Mouse (Mus musculus): ENCODE measurements around the gene Slc37a4. TPM values are rescaled to one million over a fixed set of nuclear protein-coding genes. Genes with fewer than 3 reads are reported as not detected.
"Not testable (repeated sequence)": the region's sequence is repeated elsewhere in the genome, so short reads cannot be mapped to it uniquely, and the experiment has no call there.

Gene Slc37a4
- polyA plus RNA-seq, 1 experiment from 2014 or later, result 31.4 TPM

- Histone ChIP-seq H3K4me2 (no peak overlapping the region), H3K4me1 (peaks cover 7% of the 10 kb centered on the region), H3K9ac (no peak overlapping the region), H3K4me3 (no peak overlapping the region), H3K9me3 (no peaks in the 10 kb centered on the region), H3K36me3 (no peaks in the 10 kb centered on the region), H3K27ac (replicated peaks) (no peak overlapping the region), H3K27me3 (replicated peaks) (no peaks in the 10 kb centered on the region)
- no peak for ATAC-seq (ENCODE audit: extremely low read depth, insufficient number of reproducible peaks, low FRiP score, low TSS enrichment)
These were observed 23.3 kb upstream of the Slc37a4 start for GRCm38 (mm10) chr9:44373386-44373785.

DNA sequence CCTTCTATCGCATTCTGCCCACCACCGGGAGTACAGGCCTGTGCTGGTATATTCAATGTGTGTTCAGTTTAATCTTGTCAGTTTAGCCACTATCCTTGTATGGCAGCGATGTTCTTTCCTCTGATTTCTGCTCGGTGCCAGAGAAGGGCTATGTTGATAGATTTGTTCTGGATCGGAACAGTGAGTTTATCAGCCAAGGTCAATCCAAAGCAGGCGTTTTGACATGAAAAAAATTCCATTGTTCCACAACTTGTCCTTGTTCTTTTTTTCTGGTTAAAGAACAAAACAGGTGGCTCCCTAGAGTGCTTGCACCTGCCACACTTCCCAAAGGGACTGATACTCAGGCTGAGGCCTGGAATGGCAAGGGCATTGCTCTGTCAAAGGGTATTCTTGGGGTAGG lies 20.5 kb upstream of the Slc37a4 start:
- H3K27ac ChIP-seq (replicated peaks), result no peak overlapping the region
- 77% methylated on average over 6 of the region's 6 CpGs for WGBS
- H3K27me3 ChIP-seq (replicated peaks), result no peaks in the 10 kb centered on the region
- ATAC-seq (ENCODE audit: extremely low read depth, insufficient number of reproducible peaks, low FRiP score, low TSS enrichment), result no peak
- no peak overlapping the region for H3K9ac ChIP-seq
- no peak overlapping the region for H3K4me3 ChIP-seq
- peaks cover 6% of the 10 kb centered on the region for H3K36me3 ChIP-seq
- H3K4me2 ChIP-seq, result no peak overlapping the region
- peaks cover 25% of the 10 kb centered on the region for H3K4me1 ChIP-seq
- no peaks in the 10 kb centered on the region for H3K9me3 ChIP-seq

GRCm38 (mm10) chr9:44377335-44377734 lies 19.3 kb upstream of the Slc37a4 start:
- not testable (repeated sequence) for ATAC-seq (ENCODE audit: extremely low read depth, insufficient number of reproducible peaks, low FRiP score, low TSS enrichment); H3K4me3 ChIP-seq; H3K4me2 ChIP-seq; H3K27ac ChIP-seq (replicated peaks); H3K9ac ChIP-seq; H3K27me3 ChIP-seq (replicated peaks); H3K9me3 ChIP-seq
- WGBS, result 81% methylated on average over 2 of the region's 2 CpGs
- Histone ChIP-seq H3K4me1 (peaks cover 26% of the 10 kb centered on the region), H3K36me3 (peaks cover 18% of the 10 kb centered on the region)

DNA sequence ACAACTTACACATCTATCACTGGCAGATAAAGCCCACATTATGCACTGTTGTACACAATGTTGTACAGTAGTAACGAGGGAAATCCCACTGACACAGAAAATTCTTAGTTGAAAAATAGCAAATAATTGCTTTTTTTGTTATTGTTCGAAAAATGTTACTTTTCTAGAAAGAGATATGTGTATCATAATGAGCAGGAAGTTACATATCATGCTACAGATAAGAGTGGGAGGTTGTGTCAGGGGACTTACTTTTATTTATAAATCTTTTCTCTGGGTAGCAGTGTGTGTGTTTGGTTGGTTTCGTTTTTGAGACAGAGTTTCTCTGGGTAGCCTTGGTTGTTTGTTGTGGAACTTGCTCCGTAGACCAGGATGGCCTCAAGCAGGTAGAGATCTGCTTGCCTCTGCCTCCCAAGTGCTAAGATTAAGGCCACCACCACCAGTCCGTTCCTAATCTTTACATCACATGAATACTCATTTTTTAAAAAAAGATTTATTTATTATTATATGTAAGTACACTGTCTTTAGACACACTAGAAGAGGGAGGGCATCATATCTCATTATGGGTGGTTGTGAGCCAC lies 18.4 kb upstream of the Slc37a4 start:
- Histone ChIP-seq H3K4me1 (peaks cover 26% of the 10 kb centered on the region), H3K9me3 (no peaks in the 10 kb centered on the region), H3K27me3 (replicated peaks) (no peaks in the 10 kb centered on the region), H3K4me3 (peak overlapping the region; percentile 68), H3K9ac (peak overlapping the region; percentile 87), H3K27ac (replicated peaks) (peak overlapping the region; percentile 83), H3K4me2 (peak overlapping the region; percentile 77), H3K36me3 (peaks cover 27% of the 10 kb centered on the region)
- no peak for ATAC-seq (ENCODE audit: extremely low read depth, insufficient number of reproducible peaks, low FRiP score, low TSS enrichment)
- 76% methylated on average over 5 of the region's 5 CpGs for WGBS

GRCm38 (mm10) chr9:44379054-44379834 lies 17.4 kb upstream of the Slc37a4 start, which contains the start of gene Hyou1:
Hyou1 (plus strand) TSS chr9:44379490.
- Histone ChIP-seq H3K9me3 (no peaks in the 10 kb centered on the region), H3K27me3 (replicated peaks) (no peaks in the 10 kb centered on the region), H3K9ac (peak within 1 kb of the TSS; percentile 88), H3K4me2 (peak within 1 kb of the TSS; percentile 96), H3K36me3 (peaks cover 37% of the 10 kb centered on the region), H3K4me1 (peaks cover 26% of the 10 kb centered on the region), H3K4me3 (peak within 1 kb of the TSS; percentile 68), H3K27ac (replicated peaks) (peak within 1 kb of the TSS; percentile 83)
- peak; percentile 98 for ATAC-seq (ENCODE audit: extremely low read depth, insufficient number of reproducible peaks, low FRiP score, low TSS enrichment)
- WGBS, result under 1% methylated on average over 82 of the region's 83 CpGs

- Histone ChIP-seq H3K36me3 (peaks cover 44% of the 10 kb centered on the region), H3K9me3 (no peaks in the 10 kb centered on the region), H3K9ac (peak overlapping the region; percentile 88), H3K4me3 (peak overlapping the region; percentile 68), H3K4me1 (peaks cover 26% of the 10 kb centered on the region), H3K27ac (replicated peaks) (peak overlapping the region; percentile 80), H3K27me3 (replicated peaks) (no peaks in the 10 kb centered on the region), H3K4me2 (peak overlapping the region; percentile 96)
- ATAC-seq (ENCODE audit: extremely low read depth, insufficient number of reproducible peaks, low FRiP score, low TSS enrichment), result no peak
- 4% methylated on average over 15 of the region's 15 CpGs for WGBS
These were observed 16.8 kb upstream of the Slc37a4 start for GRCm38 (mm10) chr9:44379862-44380261.

DNA sequence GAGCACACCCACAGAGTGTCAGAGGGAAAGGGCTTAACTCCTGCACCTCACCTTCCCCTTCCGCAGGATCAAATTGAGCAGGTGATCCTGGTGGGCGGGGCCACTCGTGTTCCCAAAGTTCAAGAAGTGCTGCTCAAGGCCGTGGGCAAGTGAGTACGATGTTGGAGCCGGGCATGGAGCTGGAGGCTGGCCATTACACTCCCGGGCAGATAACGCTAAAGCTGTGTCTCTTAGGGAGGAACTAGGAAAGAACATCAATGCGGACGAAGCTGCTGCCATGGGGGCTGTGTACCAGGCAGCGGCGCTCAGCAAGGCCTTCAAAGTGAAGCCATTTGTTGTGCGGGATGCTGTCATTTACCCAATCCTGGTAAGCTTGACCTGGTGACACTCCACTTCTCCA lies 12.1 kb upstream of the Slc37a4 start:
- ATAC-seq (ENCODE audit: extremely low read depth, insufficient number of reproducible peaks, low FRiP score, low TSS enrichment), result no peak
- Histone ChIP-seq H3K27ac (replicated peaks) (no peak overlapping the region), H3K27me3 (replicated peaks) (no peaks in the 10 kb centered on the region), H3K9ac (no peak overlapping the region), H3K36me3 (peaks cover 91% of the 10 kb centered on the region), H3K4me3 (no peak overlapping the region), H3K9me3 (no peaks in the 10 kb centered on the region), H3K4me1 (peaks cover 14% of the 10 kb centered on the region), H3K4me2 (no peak overlapping the region)
- WGBS, result 90% methylated on average over 13 of the region's 13 CpGs

DNA sequence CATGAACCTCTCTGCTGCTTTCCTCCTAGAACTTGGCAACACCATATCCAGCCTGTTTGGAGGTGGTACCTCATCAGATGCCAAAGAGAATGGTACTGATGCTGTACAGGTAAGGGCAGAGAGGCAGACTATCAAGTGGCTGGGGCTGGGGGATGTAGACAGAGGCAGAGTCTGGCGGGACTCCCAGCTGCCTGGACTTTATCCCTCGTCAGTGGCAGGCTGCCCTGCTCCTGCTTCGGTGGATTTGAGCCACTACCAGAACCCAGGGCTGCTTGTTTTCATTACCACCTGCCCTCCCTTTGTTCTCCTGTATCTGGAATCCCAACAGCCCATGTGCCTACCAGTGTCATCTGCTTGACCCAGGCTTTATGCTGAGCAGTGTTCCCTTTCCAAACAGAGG lies 9.4 kb upstream of the Slc37a4 start:
- no peak for ATAC-seq (ENCODE audit: extremely low read depth, insufficient number of reproducible peaks, low FRiP score, low TSS enrichment)
- no peaks in the 10 kb centered on the region for H3K27me3 ChIP-seq (replicated peaks)
- no peak overlapping the region for H3K27ac ChIP-seq (replicated peaks)
- 71% methylated on average over 3 of the region's 3 CpGs for WGBS
- H3K4me1 ChIP-seq, result no peaks in the 10 kb centered on the region
- peaks cover 98% of the 10 kb centered on the region for H3K36me3 ChIP-seq
- H3K4me2 ChIP-seq, result no peak overlapping the region
- no peaks in the 10 kb centered on the region for H3K9me3 ChIP-seq
- H3K4me3 ChIP-seq, result no peak overlapping the region
- no peak overlapping the region for H3K9ac ChIP-seq

DNA sequence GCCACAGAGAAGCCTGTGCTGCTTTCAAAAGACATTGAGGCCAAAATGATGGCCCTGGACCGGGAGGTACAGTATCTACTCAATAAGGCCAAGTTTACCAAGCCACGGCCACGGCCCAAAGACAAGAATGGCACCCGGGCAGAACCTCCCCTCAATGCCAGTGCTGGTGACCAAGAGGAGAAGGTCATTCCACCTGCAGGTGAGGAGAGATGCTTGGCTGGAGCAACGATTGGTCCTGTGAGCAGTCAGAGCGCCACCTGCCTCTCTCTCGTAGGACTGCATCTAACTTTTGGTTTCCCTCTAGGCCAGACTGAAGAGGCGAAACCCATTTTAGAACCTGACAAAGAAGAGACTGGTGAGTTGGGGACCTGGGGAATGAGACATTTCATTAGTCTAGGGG lies 7.4 kb upstream of the Slc37a4 start:
- no peak overlapping the region for H3K4me3 ChIP-seq
- ATAC-seq (ENCODE audit: extremely low read depth, insufficient number of reproducible peaks, low FRiP score, low TSS enrichment), result no peak

GRCm38 (mm10) chr9:44391466-44391865 lies 5.2 kb upstream of the Slc37a4 start:
- H3K9ac ChIP-seq, result no peak overlapping the region
- no peak overlapping the region for H3K27ac ChIP-seq (replicated peaks)
- WGBS, result 35% methylated on average over 4 of the region's 4 CpGs
- 0 out of 2 replicates have a peak, but pooled peaks have one; percentile 32 for ATAC-seq (ENCODE audit: extremely low read depth, insufficient number of reproducible peaks, low FRiP score, low TSS enrichment)
- peaks cover 64% of the 10 kb centered on the region for H3K36me3 ChIP-seq
- H3K4me3 ChIP-seq, result no peak overlapping the region
- no peaks in the 10 kb centered on the region for H3K27me3 ChIP-seq (replicated peaks)
- H3K4me2 ChIP-seq, result no peak overlapping the region
- no peaks in the 10 kb centered on the region for H3K9me3 ChIP-seq
- peaks cover 6% of the 10 kb centered on the region for H3K4me1 ChIP-seq

More for the DNA sequence above, 7.4 kb upstream of the Slc37a4 start:
- H3K36me3 ChIP-seq, result peaks cover 86% of the 10 kb centered on the region
- H3K27me3 ChIP-seq (replicated peaks), result no peaks in the 10 kb centered on the region
- H3K4me1 ChIP-seq, result no peaks in the 10 kb centered on the region
- no peak overlapping the region for H3K4me2 ChIP-seq
- no peaks in the 10 kb centered on the region for H3K9me3 ChIP-seq
- no peak overlapping the region for H3K9ac ChIP-seq
- no peak overlapping the region for H3K27ac ChIP-seq (replicated peaks)
- 62% methylated on average over 8 of the region's 8 CpGs for WGBS

GRCm38 (mm10) chr9:44398087-44398486 lies 1.4 kb downstream of the Slc37a4 start:
- peak overlapping the region; percentile 80 for H3K4me3 ChIP-seq
- H3K4me2 ChIP-seq, result peak overlapping the region; percentile 86
- H3K9me3 ChIP-seq, result no peaks in the 10 kb centered on the region
- no peaks in the 10 kb centered on the region for H3K27me3 ChIP-seq (replicated peaks)
- 33% methylated on average over 4 of the region's 4 CpGs for WGBS
- peaks cover 48% of the 10 kb centered on the region for H3K4me1 ChIP-seq
- peak overlapping the region; percentile 94 for H3K9ac ChIP-seq
- H3K36me3 ChIP-seq, result peaks cover 46% of the 10 kb centered on the region
- peak overlapping the region; percentile 91; the same call in 1 of the 2 replicates for H3K27ac ChIP-seq (replicated peaks)
- ATAC-seq (ENCODE audit: extremely low read depth, insufficient number of reproducible peaks, low FRiP score, low TSS enrichment), result no peak
